20 mouse cellular contexts compared by ENCODE assay signal in the genomic region with DNA sequence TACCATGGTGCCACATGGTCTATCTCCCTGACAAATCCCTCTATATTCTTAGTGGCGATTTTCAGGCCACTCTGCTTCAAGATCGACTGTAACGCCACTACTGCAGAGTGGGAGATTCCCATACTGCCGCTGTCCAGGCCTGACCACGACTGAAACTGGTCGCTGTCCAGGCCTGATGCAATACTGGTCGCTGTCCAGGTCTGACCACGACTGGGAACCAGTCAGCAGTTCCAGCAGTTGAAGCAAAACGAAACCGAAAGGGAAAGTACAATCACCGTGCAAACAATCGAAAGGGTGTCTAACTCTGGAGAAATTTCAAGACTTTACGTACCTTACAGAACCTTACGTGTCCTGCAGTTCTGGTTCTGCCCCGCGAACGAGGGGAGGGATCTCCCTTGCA.
"Had no signal": no experiment of that assay in that cellular context is flagged by ENCODE, and none has a peak within 500 bp of the region (broad histone marks: within the 10 kb centered on the region; RNA-seq: fewer than 3 reads in every experiment).

No protein-coding gene starts in this region.

- H3K4me3 ChIP-seq: kidney, embryonic 15.5 days; left cerebral cortex, adult 2 months; limb, embryonic 12.5 days; limb, embryonic 15.5 days; megakaryocyte, embryonic 14.5 days; midbrain, embryonic 10.5 days; midbrain, embryonic 13.5 days had no signal

- H3K27me3 ChIP-seq: kidney, embryonic 15.5 days; limb, embryonic 12.5 days; limb, embryonic 15.5 days; megakaryocyte, embryonic 14.5 days; midbrain, embryonic 13.5 days had no signal

- H3K27ac ChIP-seq: kidney, embryonic 15.5 days; left cerebral cortex, adult 2 months; limb, embryonic 12.5 days; limb, embryonic 15.5 days; liver, embryonic 14.5 days; midbrain, embryonic 10.5 days; midbrain, embryonic 13.5 days had no signal

- H3K4me2 ChIP-seq: kidney, embryonic 15.5 days; limb, embryonic 12.5 days; limb, embryonic 15.5 days; liver, embryonic 11.5 days; lung, embryonic 14.5 days; midbrain, embryonic 13.5 days had no signal

- DNase-seq: kidney, adult 8-10 months; kidney, postnatal 10 days; kidney, postnatal 36 days; left cerebral cortex, postnatal 4 days; liver, postnatal 0 days; lung, embryonic 14.5 days; lung, postnatal 10 days; lung, postnatal 36 days; thymus, adult 18-20 months; thymus, postnatal 36 days had no signal

- H3K9me3 ChIP-seq: kidney, embryonic 15.5 days; limb, embryonic 12.5 days; limb, embryonic 15.5 days; midbrain, embryonic 13.5 days had no signal

- H3K9ac ChIP-seq: kidney, embryonic 15.5 days; limb, embryonic 12.5 days; limb, embryonic 15.5 days; liver, embryonic 14.5 days; liver, postnatal 0 days; lung, embryonic 14.5 days; midbrain, embryonic 13.5 days had no signal

- ATAC-seq: liver, postnatal 0 days; midbrain, embryonic 13.5 days; midbrain, embryonic 16.5 days had no signal

- H3K4me1 ChIP-seq: kidney, embryonic 15.5 days; limb, embryonic 12.5 days; limb, embryonic 15.5 days; megakaryocyte, embryonic 14.5 days; midbrain, embryonic 10.5 days; midbrain, embryonic 13.5 days had no signal

- H3K36me3 ChIP-seq: kidney, embryonic 15.5 days; limb, embryonic 12.5 days; limb, embryonic 15.5 days; midbrain, embryonic 10.5 days; midbrain, embryonic 13.5 days had no signal
